Mouse (Mus musculus) kidney, adult 2 months (tissue): ENCODE measurements around the gene Tex264.

Experiments used
- CTCF ChIP-seq: fragments of 200-500 bp; conservative IDR thresholded peaks from 2 replicates; pipeline ENCODE4 v1.5.1; 2011; ENCODE audit warnings: low read depth, mild to moderate bottlenecking, control low read depth, low read length, moderate library complexity, mixed read lengths; ENCODE audit not compliant: insufficient read depth, insufficient read length
- POLR2A ChIP-seq: fragments of 200-500 bp; IDR thresholded peaks from one replicate; pipeline ENCODE4 v1.6.1; 2011; ENCODE audit warnings: low read depth, low read length, control low read depth

GRCm38 (mm10) chr9:106684918-106685248 is 844 bp downstream of the Tex264 start:
- TF ChIP-seq CTCF (no peak), POLR2A (no peak)
